Mouse (Mus musculus) forebrain, embryonic 13.5 days (tissue): ENCODE data around the gene Supt6. TPM values are rescaled to one million over a fixed set of nuclear protein-coding genes. Genes with fewer than 3 reads are reported as not detected.

Experiments
- ATAC-seq: fragments of 200-750 bp; cut with Nextera tagmentation; 2 replicates; pipeline ENCODE4 v1.8.0; 2017
- H3K27ac ChIP-seq: fragments of 300-500 bp; sonication (generic); 2 replicates; pipeline ENCODE4 v1.5.1; 2015; ENCODE audit warnings: inconsistent platforms, mild to moderate bottlenecking, moderate library complexity
- H3K27me3 ChIP-seq: fragments of 300-500 bp; sonication (generic); 2 replicates; pipeline ENCODE4 v1.6.1; 2015; ENCODE audit warnings: mild to moderate bottlenecking, inconsistent platforms
- H3K36me3 ChIP-seq: fragments of 300-500 bp; sonication (generic); 2 replicates; pipeline ENCODE4 v1.6.1; 2015; ENCODE audit warnings: mild to moderate bottlenecking, inconsistent platforms; ENCODE audit not compliant: poor library complexity, severe bottlenecking
- H3K4me1 ChIP-seq: fragments of 300-500 bp; sonication (generic); 2 replicates; pipeline ENCODE4 v1.6.1; 2015; ENCODE audit warnings: inconsistent platforms
- H3K4me2 ChIP-seq: fragments of 300-500 bp; sonication (generic); 2 replicates; pipeline ENCODE4 v1.6.1; 2015; ENCODE audit warnings: inconsistent platforms, mild to moderate bottlenecking, moderate library complexity
- H3K4me3 ChIP-seq: fragments of 300-500 bp; sonication (generic); 2 replicates; pipeline ENCODE4 v1.5.1; 2015; ENCODE audit warnings: mild to moderate bottlenecking, inconsistent platforms
- H3K9ac ChIP-seq: fragments of 300-500 bp; sonication (generic); 2 replicates; pipeline ENCODE4 v1.6.1; 2015; ENCODE audit warnings: mild to moderate bottlenecking, inconsistent platforms
- H3K9me3 ChIP-seq: fragments of 300-500 bp; sonication (generic); replicated peaks from 2 replicates; pipeline ENCODE4 v1.6.1; 2016; ENCODE audit warnings: inconsistent platforms
- WGBS: fragments of 180-500 bp; shearing (Covaris S2); methylation state at CpG from one replicate; pipeline ENCODE4 v1.1.7; 2015; 5-methylcytosine and 5-hydroxymethylcytosine counted together
- polyA plus RNA-seq: library from polyadenylated mRNA; unstranded; fragments of >200 nt; fragmentation: Nextera tagmentation; extraction: Ambion mirVana; gene quantifications from 2 replicates; pipeline ENCODE4 v1.2.1, GENCODE M21; 2015

The Supt6 gene
- polyA plus RNA-seq, 1 experiment from 2014 or later: 24.9 TPM

- Histone ChIP-seq H3K9ac (no peak overlapping the region), H3K4me1 (no peaks in the 10 kb centered on the region), H3K27me3 (no peaks in the 10 kb centered on the region), H3K9me3 (no peaks in the 10 kb centered on the region), H3K4me3 (no peak overlapping the region), H3K4me2 (no peak overlapping the region), H3K27ac (no peak overlapping the region), H3K36me3 (peaks cover 99% of the 10 kb centered on the region)
- ATAC-seq: no peak
- WGBS: 96% methylated on average over 14 of the region's 14 CpGs
These were observed 32.5 kb downstream of the Supt6 start for GRCm38 (mm10) chr11:78213086-78213817.

GRCm38 (mm10) chr11:78211513-78211912, 34.3 kb downstream of the Supt6 start:
- Histone ChIP-seq H3K27ac (no peak overlapping the region), H3K9ac (no peak overlapping the region), H3K4me3 (no peak overlapping the region), H3K4me2 (no peak overlapping the region), H3K9me3 (no peaks in the 10 kb centered on the region), H3K27me3 (no peaks in the 10 kb centered on the region), H3K4me1 (no peaks in the 10 kb centered on the region), H3K36me3 (peaks cover 100% of the 10 kb centered on the region)
- ATAC-seq: no peak
- 94% methylated on average over 5 of the region's 5 CpGs for WGBS

GRCm38 (mm10) chr11:78210615-78211014, 35.2 kb downstream of the Supt6 start:
- Histone ChIP-seq H3K4me1 (no peaks in the 10 kb centered on the region), H3K4me3 (no peak overlapping the region), H3K9me3 (no peaks in the 10 kb centered on the region), H3K4me2 (no peak overlapping the region), H3K27ac (no peak overlapping the region), H3K27me3 (no peaks in the 10 kb centered on the region), H3K36me3 (peaks cover 100% of the 10 kb centered on the region), H3K9ac (no peak overlapping the region)
- ATAC-seq: no peak
- WGBS: 87% methylated on average over 7 of the region's 7 CpGs

- Histone ChIP-seq H3K4me3 (no peak overlapping the region), H3K4me1 (no peaks in the 10 kb centered on the region), H3K27ac (no peak overlapping the region), H3K9ac (no peak overlapping the region), H3K9me3 (no peaks in the 10 kb centered on the region), H3K36me3 (peaks cover 100% of the 10 kb centered on the region), H3K4me2 (no peak overlapping the region), H3K27me3 (no peaks in the 10 kb centered on the region)
- 96% methylated on average over 6 of the region's 6 CpGs for WGBS
- no peak for ATAC-seq
These were observed 35.9 kb downstream of the Supt6 start for GRCm38 (mm10) chr11:78209886-78210285.

- no peak for ATAC-seq
- Histone ChIP-seq H3K4me1 (no peaks in the 10 kb centered on the region), H3K9me3 (no peaks in the 10 kb centered on the region), H3K27me3 (no peaks in the 10 kb centered on the region), H3K4me3 (no peak overlapping the region), H3K36me3 (peaks cover 86% of the 10 kb centered on the region), H3K9ac (no peak overlapping the region), H3K4me2 (no peak overlapping the region), H3K27ac (no peak overlapping the region; the same call in 1 of the 2 replicates)
- 93% methylated on average over 7 of the region's 7 CpGs for WGBS
These were observed 38.6 kb downstream of the Supt6 start for GRCm38 (mm10) chr11:78207190-78207589.

- WGBS: 72% methylated on average over 13 of the region's 13 CpGs
- H3K27ac ChIP-seq: peak overlapping the region; percentile 48; the same call in 1 of the 2 replicates
- H3K4me2 ChIP-seq: no peak overlapping the region
- H3K36me3 ChIP-seq: peaks cover 70% of the 10 kb centered on the region
- no peaks in the 10 kb centered on the region for H3K9me3 ChIP-seq
- no peaks in the 10 kb centered on the region for H3K4me1 ChIP-seq
- H3K4me3 ChIP-seq: no peak overlapping the region
- no peak for ATAC-seq
- no peak overlapping the region for H3K9ac ChIP-seq
- no peaks in the 10 kb centered on the region for H3K27me3 ChIP-seq
These were observed 40.2 kb downstream of the Supt6 start for GRCm38 (mm10) chr11:78205361-78206206.

- H3K9ac ChIP-seq: 0 out of 2 replicates have a peak overlapping the region, but pooled peaks have one; percentile 9
- ATAC-seq: no peak
These were observed 41.5 kb downstream of the Supt6 start for GRCm38 (mm10) chr11:78204287-78204686.

GRCm38 (mm10) chr11:78202372-78202771, 43.4 kb downstream of the Supt6 start:
- WGBS: 93% methylated on average over 3 of the region's 3 CpGs
- no peak overlapping the region for H3K9ac ChIP-seq
- no peaks in the 10 kb centered on the region for H3K27me3 ChIP-seq
- no peak overlapping the region for H3K4me2 ChIP-seq
- no peak overlapping the region for H3K4me3 ChIP-seq
- no peaks in the 10 kb centered on the region for H3K4me1 ChIP-seq
- ATAC-seq: no peak
- no peak overlapping the region for H3K27ac ChIP-seq
- H3K9me3 ChIP-seq: no peaks in the 10 kb centered on the region
- peaks cover 38% of the 10 kb centered on the region for H3K36me3 ChIP-seq

More at GRCm38 (mm10) chr11:78204287-78204686, 41.5 kb downstream of the Supt6 start:
- Histone ChIP-seq H3K4me1 (no peaks in the 10 kb centered on the region), H3K4me3 (no peak overlapping the region), H3K27ac (no peak overlapping the region), H3K4me2 (no peak overlapping the region), H3K27me3 (no peaks in the 10 kb centered on the region), H3K9me3 (no peaks in the 10 kb centered on the region), H3K36me3 (peaks cover 57% of the 10 kb centered on the region)
- 87% methylated on average over 6 of the region's 6 CpGs for WGBS

- 54% methylated on average over 23 of the region's 23 CpGs for WGBS
These were observed 50.5 kb downstream of the Supt6 start for GRCm38 (mm10) chr11:78195101-78195863.

GRCm38 (mm10) chr11:78194411-78195100, 51.2 kb downstream of the Supt6 start:
- Histone ChIP-seq H3K27me3 (no peaks in the 10 kb centered on the region), H3K4me1 (peaks cover 19% of the 10 kb centered on the region), H3K27ac (no peak overlapping the region), H3K4me3 (peak overlapping the region; percentile 33), H3K9me3 (no peaks in the 10 kb centered on the region), H3K4me2 (peak overlapping the region; percentile 55), H3K36me3 (peaks cover 33% of the 10 kb centered on the region), H3K9ac (peak overlapping the region; percentile 37; the same call in 1 of the 2 replicates)
- peak; percentile 52; the same call in 1 of the 2 replicates for ATAC-seq
- 4% methylated on average over 30 of the region's 30 CpGs for WGBS

More at GRCm38 (mm10) chr11:78195101-78195863, 50.5 kb downstream of the Supt6 start:
- ATAC-seq: no peak
- Histone ChIP-seq H3K36me3 (peaks cover 32% of the 10 kb centered on the region), H3K27me3 (no peaks in the 10 kb centered on the region), H3K9me3 (no peaks in the 10 kb centered on the region), H3K27ac (no peak overlapping the region), H3K4me2 (peak overlapping the region; percentile 55), H3K9ac (0 out of 2 replicates have a peak overlapping the region, but pooled peaks have one; percentile 37), H3K4me3 (peak overlapping the region; percentile 33), H3K4me1 (peaks cover 12% of the 10 kb centered on the region)

- H3K9ac ChIP-seq: no peak within 1 kb of the TSS
- no peaks in the 10 kb centered on the region for H3K9me3 ChIP-seq
- 81% methylated on average over 1 of the region's 1 CpGs for WGBS
- H3K4me2 ChIP-seq: peak within 1 kb of the TSS; percentile 55; the same call in 1 of the 2 replicates
- ATAC-seq: no peak
- H3K27me3 ChIP-seq: no peaks in the 10 kb centered on the region
- H3K4me1 ChIP-seq: peaks cover 23% of the 10 kb centered on the region
- no peak within 1 kb of the TSS for H3K4me3 ChIP-seq
- no peak within 1 kb of the TSS for H3K27ac ChIP-seq
- H3K36me3 ChIP-seq: peaks cover 33% of the 10 kb centered on the region
These were observed 52.7 kb downstream of the Supt6 start, which contains the start of gene Proca1 for GRCm38 (mm10) chr11:78193113-78193512. Gene Proca1, plus strand, starts transcription at chr11:78193392.
